Mouse (Mus musculus) forebrain, postnatal 0 days (tissue): ENCODE data around the gene Exoc6. TPM values are rescaled to one million over a fixed set of nuclear protein-coding genes. Genes with fewer than 3 reads are reported as not detected.

Experiments
- ATAC-seq: fragments of 200-750 bp; cut with Nextera tagmentation; 2 replicates; pipeline ENCODE4 v1.8.0; 2017; ENCODE audit warnings: mild to moderate bottlenecking, moderate library complexity
- DNase-seq: peaks from one replicate; pipeline ENCODE4 v3.0.0-alpha.2; 2015
- H3K27ac ChIP-seq: fragments of 300-500 bp; sonication (generic); 2 replicates; pipeline ENCODE4 v1.5.1; 2014; ENCODE audit warnings: low read depth, mild to moderate bottlenecking, antibody characterized with exemption, low read length, moderate library complexity, mixed read lengths
- H3K27me3 ChIP-seq: fragments of 300-500 bp; sonication (generic); 2 replicates; pipeline ENCODE4 v1.6.1; 2014; ENCODE audit warnings: mild to moderate bottlenecking, low read length, mixed read lengths; ENCODE audit not compliant: insufficient read depth
- H3K36me3 ChIP-seq: fragments of 300-500 bp; sonication (generic); 2 replicates; pipeline ENCODE4 v1.6.1; 2014; ENCODE audit warnings: mild to moderate bottlenecking, moderate library complexity; ENCODE audit not compliant: insufficient read depth
- H3K4me1 ChIP-seq: fragments of 300-500 bp; sonication (generic); 2 replicates; pipeline ENCODE4 v1.6.1; 2014; ENCODE audit warnings: antibody characterized with exemption; ENCODE audit not compliant: insufficient read depth
- H3K4me2 ChIP-seq: fragments of 300-500 bp; sonication (generic); 2 replicates; pipeline ENCODE4 v1.6.1; 2014; ENCODE audit warnings: low read depth, mild to moderate bottlenecking, moderate library complexity
- H3K4me3 ChIP-seq: fragments of 300-500 bp; sonication (generic); 2 replicates; pipeline ENCODE4 v1.5.1; 2014; ENCODE audit warnings: low read depth, low read length, mixed read lengths
- H3K9ac ChIP-seq: fragments of 300-500 bp; sonication (generic); 2 replicates; pipeline ENCODE4 v1.6.1; 2014; ENCODE audit warnings: mild to moderate bottlenecking
- H3K9me3 ChIP-seq: fragments of 300-500 bp; sonication (generic); 2 replicates; pipeline ENCODE4 v1.6.1; 2016; ENCODE audit warnings: low read length
- CTCF ChIP-seq: sonication (generic); IDR thresholded peaks from 2 replicates; pipeline ENCODE4 v1.5.1; 2016; ENCODE audit warnings: antibody characterized with exemption, control low read depth, low read depth
- WGBS: fragments of 180-500 bp; shearing (Covaris S2); extraction: QIAGEN DNeasy Blood & Tissue Kit; methylation state at CpG from one replicate; pipeline ENCODE4 v1.1.7; 2014; 5-methylcytosine and 5-hydroxymethylcytosine counted together
- polyA plus RNA-seq: library from polyadenylated mRNA; unstranded; fragments of >200 nt; fragmentation: Nextera tagmentation; extraction: Ambion mirVana; gene quantifications from 2 replicates; pipeline ENCODE4 v1.2.1, GENCODE M21; 2015
- total RNA-seq: library from RNA; depleted of rRNA; stranded (reverse); fragments of >200 nt; gene quantifications from 2 replicates; pipeline ENCODE4 v1.2.3, GENCODE M21; 2014

Gene Exoc6
- total and polyA plus RNA-seq, 2 experiments from 2014 or later, result 34.3 to 42.9 TPM

GRCm38 (mm10) chr19:37612893-37613292, 62.7 kb downstream of the Exoc6 start:
- Histone ChIP-seq H3K4me3 (no peak overlapping the region), H3K9me3 (no peaks in the 10 kb centered on the region), H3K27me3 (no peaks in the 10 kb centered on the region), H3K9ac (no peak overlapping the region), H3K4me1 (no peaks in the 10 kb centered on the region), H3K4me2 (no peak overlapping the region), H3K27ac (no peak overlapping the region), H3K36me3 (0 out of 2 replicates have a peak, but pooled peaks cover 12% of the 10 kb centered on the region)
- TF ChIP-seq CTCF, result no peak
- 44% methylated on average over 7 of the region's 7 CpGs for WGBS
- ATAC-seq (no peak), DNase-seq (no peak)

GRCm38 (mm10) chr19:37615039-37615630, 64.9 kb downstream of the Exoc6 start:
- DNase-seq, result no peak
- 0 out of 2 replicates have a peak, but pooled peaks cover 9% of the 10 kb centered on the region for H3K36me3 ChIP-seq
- H3K27me3 ChIP-seq, result no peaks in the 10 kb centered on the region
- no peak overlapping the region for H3K4me2 ChIP-seq
- H3K9ac ChIP-seq, result no peak overlapping the region
- no peak overlapping the region for H3K4me3 ChIP-seq
- H3K27ac ChIP-seq, result no peak overlapping the region
- no peaks in the 10 kb centered on the region for H3K4me1 ChIP-seq
- no peaks in the 10 kb centered on the region for H3K9me3 ChIP-seq
- 77% methylated on average over 4 of the region's 4 CpGs for WGBS
- no peak for TF ChIP-seq CTCF
- ATAC-seq, result no peak

DNA sequence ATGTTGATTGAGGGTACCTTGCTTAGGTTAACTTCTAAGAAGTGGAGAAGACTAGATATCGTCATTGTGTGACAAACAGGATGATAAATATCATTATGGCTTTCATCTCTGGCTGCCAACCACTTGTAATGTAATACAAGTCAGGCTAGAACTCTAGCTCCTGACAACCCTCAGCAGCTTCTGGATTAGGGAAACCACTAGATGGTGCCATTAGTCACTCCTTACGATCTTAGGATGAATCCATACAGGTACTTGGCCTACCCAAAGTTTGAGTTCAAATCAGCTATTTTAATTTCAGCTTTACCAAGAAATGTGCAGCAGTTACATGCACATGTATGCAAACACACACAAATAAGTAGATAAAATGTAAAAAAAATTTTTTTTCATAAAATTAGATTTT, 97.8 kb downstream of the Exoc6 start:
- Histone ChIP-seq H3K9me3 (no peaks in the 10 kb centered on the region), H3K4me1 (no peaks in the 10 kb centered on the region), H3K9ac (no peak overlapping the region), H3K4me2 (no peak overlapping the region), H3K4me3 (no peak overlapping the region), H3K27ac (no peak overlapping the region), H3K36me3 (no peaks in the 10 kb centered on the region), H3K27me3 (no peaks in the 10 kb centered on the region)
- TF ChIP-seq CTCF, result peak; percentile 51
- 46% methylated on average over 2 of the region's 2 CpGs for WGBS
- ATAC-seq (no peak), DNase-seq (peak; percentile 21)

DNA sequence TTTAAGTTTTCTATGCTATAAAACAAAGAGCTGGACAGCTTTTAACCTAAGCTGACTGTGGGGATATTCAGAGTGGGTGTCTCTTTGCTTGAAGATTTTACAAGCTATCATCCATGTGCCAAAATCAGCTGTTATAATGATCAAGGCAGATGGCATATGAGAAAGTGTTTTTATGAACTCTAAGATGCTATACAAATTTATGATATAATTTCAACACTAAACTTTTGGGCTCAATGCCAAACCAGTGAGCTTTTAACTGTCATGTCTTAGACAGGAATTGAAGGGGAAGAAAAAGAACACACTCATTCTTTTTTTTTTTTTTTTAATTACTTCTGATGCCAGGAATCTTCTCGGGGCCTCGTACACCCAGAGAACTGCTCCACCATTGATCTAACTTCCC, 100.3 kb downstream of the Exoc6 start:
- Histone ChIP-seq H3K9me3 (no peaks in the 10 kb centered on the region), H3K27me3 (no peaks in the 10 kb centered on the region), H3K9ac (no peak overlapping the region), H3K4me3 (no peak overlapping the region), H3K27ac (no peak overlapping the region), H3K36me3 (no peaks in the 10 kb centered on the region), H3K4me1 (no peaks in the 10 kb centered on the region), H3K4me2 (no peak overlapping the region)
- peak; percentile 63 for DNase-seq
- peak; percentile 58; the same call in 1 of the 2 replicates for ATAC-seq
- WGBS, result 30% methylated on average over 2 of the region's 2 CpGs
- no peak for TF ChIP-seq CTCF

DNA sequence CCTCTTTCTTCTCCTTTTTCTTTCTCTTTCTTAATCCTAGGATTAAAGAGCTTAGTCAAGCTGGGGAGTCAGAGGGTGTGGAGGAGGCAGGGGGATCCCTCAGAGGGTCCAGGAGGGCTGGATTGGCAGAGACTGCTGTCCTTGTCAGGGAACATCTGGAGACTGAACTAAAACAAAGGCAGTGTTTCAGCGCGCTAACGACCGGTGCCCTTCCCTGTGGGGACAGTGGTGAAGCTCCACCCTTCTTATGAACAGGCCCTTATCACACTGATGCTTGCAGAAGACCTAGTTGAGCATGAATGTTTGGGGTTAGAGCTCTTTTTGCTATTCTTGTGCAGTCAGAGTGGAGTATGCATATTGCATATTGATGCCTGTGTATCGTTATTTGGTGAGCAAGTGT, 103.8 kb downstream of the Exoc6 start:
- H3K27ac ChIP-seq, result no peak overlapping the region
- H3K9ac ChIP-seq, result no peak overlapping the region
- no peak overlapping the region for H3K4me2 ChIP-seq
- H3K4me1 ChIP-seq, result no peaks in the 10 kb centered on the region
- 24% methylated on average over 5 of the region's 5 CpGs for WGBS
- no peaks in the 10 kb centered on the region for H3K27me3 ChIP-seq
- TF ChIP-seq CTCF, result no peak
- H3K9me3 ChIP-seq, result no peaks in the 10 kb centered on the region
- H3K4me3 ChIP-seq, result no peak overlapping the region
- ATAC-seq (no peak), DNase-seq (no peak)
- H3K36me3 ChIP-seq, result no peaks in the 10 kb centered on the region

DNA sequence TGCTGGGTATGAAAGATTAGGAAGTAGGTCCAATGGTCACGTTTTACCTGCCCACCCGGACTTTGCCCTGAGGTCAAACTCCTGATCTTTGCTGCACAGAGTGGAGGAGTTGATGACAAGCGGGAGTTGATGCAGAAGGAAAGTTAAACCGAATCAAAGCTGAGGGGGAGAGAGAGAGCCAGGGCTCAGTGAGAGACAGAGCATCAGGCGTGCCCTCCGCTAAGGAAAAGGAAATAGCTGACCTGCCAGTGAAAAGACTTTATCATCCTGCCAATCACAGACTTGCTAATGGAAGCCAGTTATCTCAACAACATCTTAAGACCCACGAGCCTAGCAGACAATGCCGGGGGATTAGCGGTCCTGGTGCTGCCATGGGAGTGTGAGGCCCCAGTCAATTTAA, 106.2 kb downstream of the Exoc6 start:
- 21% methylated on average over 9 of the region's 9 CpGs for WGBS
- no peaks in the 10 kb centered on the region for H3K36me3 ChIP-seq
- no peaks in the 10 kb centered on the region for H3K9me3 ChIP-seq
- H3K9ac ChIP-seq, result no peak overlapping the region
- H3K4me3 ChIP-seq, result no peak overlapping the region
- ATAC-seq (no peak), DNase-seq (no peak)
- no peaks in the 10 kb centered on the region for H3K27me3 ChIP-seq
- H3K27ac ChIP-seq, result no peak overlapping the region
- TF ChIP-seq CTCF, result no peak
- H3K4me1 ChIP-seq, result no peaks in the 10 kb centered on the region
- H3K4me2 ChIP-seq, result no peak overlapping the region

- 68% methylated on average over 6 of the region's 6 CpGs for WGBS
- H3K4me3 ChIP-seq, result no peak overlapping the region
- ATAC-seq (no peak), DNase-seq (no peak)
- H3K27ac ChIP-seq, result no peak overlapping the region
- H3K9me3 ChIP-seq, result no peaks in the 10 kb centered on the region
- no peak overlapping the region for H3K4me2 ChIP-seq
- H3K9ac ChIP-seq, result no peak overlapping the region
- no peaks in the 10 kb centered on the region for H3K27me3 ChIP-seq
- no peak for TF ChIP-seq CTCF
- H3K4me1 ChIP-seq, result no peaks in the 10 kb centered on the region
- no peaks in the 10 kb centered on the region for H3K36me3 ChIP-seq
Measured at GRCm38 (mm10) chr19:37665256-37665655, 115.0 kb downstream of the Exoc6 start.
